Mouse (Mus musculus) R1 (cell line): ENCODE data around the gene Nfatc2.

ENCODE experiments used
- DNase-seq: peaks from one replicate; pipeline ENCODE4 v3.0.0-alpha.2; 2018; ENCODE audit warnings: low read depth, low spot score

Nfatc2 gene

GRCm38 (mm10) chr2:168444126-168444525 is 157.3 kb downstream of the Nfatc2 start:
- DNase-seq: no peak

DNA sequence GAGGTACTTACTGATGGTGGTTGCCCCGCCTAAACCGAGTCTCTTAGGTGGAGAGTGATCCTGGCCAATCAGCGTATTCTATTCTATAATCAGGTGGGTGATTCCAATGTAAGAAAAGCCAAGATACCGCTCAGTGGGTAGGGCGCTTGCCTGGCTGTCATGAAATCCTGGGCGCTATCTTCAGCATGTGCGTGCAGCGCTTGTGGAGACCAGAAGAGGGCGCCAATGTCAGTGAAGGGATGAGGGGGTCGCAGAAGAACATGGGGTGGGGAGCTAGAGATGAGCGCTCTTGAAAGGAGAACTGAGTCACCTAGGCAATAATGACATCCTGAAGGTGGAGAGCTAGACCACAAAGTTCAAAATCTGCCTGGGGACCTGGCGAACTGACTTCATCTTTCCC is 160.0 kb downstream of the Nfatc2 start:
- peak; percentile 54 for DNase-seq

DNA sequence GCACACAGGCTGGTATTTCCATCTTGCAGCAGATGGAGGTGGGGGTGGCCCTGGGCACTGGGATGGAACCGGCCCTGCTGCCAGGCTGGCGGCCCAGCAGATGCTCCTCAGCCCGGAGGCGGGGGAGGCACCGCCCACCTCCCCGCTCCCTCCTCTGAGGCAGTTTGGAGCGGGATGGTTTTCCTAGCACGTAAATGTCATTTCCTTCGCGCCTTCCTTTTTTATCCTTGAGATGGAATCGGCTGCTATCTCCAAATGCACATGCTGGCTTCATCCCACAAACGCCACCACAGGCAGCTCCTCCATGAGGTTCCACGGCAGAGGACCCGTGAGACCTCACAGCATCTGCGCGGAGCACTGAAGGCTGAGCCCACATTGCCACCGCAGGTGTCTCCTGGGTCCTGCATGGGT is 160.5 kb downstream of the Nfatc2 start:
- no peak for DNase-seq

- DNase-seq: peak; percentile 59
Measured at GRCm38 (mm10) chr2:168438981-168439452, 162.4 kb downstream of the Nfatc2 start.

DNA sequence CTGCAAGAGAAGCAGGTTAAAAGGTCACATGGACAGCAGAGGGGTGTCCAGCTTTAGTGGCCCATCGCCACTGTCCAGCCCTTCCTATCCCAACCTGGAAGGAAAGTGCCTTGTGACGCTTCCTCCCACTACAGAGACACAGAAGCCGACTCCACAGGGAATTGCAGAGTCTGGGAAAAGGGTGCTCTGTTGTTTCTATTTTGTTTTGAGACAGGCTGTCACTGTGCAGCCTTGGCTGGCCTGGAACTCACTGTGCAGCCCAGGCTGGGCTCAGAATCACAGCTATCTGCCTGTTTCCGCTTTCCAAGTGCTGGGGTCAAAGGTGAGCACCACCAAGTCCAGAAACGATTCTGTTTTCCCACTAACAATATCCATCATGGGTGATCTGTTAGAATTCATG is 167.3 kb downstream of the Nfatc2 start:
- DNase-seq: no peak

- DNase-seq: no peak
Measured at GRCm38 (mm10) chr2:168433392-168433791, 168.1 kb downstream of the Nfatc2 start.

- DNase-seq: no peak
Measured at GRCm38 (mm10) chr2:168432394-168432793, 169.1 kb downstream of the Nfatc2 start.

DNA sequence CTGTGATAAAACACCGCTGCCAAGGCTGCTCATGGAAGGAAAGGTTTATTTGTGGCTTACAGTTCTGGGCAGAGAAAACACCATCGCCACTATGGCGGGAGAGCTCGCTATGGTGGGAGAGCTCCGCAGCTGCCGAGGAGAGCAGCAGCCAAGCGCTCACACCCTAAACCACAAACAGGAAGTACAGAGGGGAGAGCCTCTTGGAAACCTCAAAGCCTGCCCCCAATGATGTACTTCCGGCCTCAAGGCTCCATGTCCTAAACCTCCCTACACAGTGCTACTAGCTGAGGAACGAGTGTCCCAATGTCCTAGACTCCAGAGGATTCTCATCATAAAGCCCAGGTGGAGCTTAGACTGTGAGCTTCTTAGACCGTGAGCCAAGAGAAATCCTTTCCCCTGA is 171.9 kb downstream of the Nfatc2 start:
- peak; percentile 74 for DNase-seq

DNA sequence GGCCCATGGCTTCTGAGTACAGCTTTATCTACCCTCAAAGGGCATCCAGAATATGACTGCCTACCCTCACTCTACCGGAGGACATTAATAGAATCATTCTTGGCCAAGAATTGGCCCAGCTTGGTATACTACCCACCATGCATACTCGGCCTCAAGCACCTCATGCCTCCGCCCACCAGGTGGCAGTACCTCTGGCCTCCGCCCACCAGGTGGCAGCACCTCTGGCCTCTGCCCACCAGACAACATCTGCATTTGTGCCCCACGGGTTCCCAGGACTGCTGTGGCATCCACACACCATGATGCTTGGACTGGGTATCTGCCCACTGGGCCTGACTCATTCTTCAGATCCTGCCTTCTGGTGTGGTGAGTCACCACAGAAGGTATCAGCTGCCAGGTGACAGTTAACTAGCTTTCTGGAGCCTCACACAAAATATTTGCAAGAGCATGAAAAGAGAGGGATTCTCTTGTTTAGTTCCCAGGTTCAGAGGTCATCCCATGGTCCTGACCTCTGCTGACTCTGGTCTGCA is 173.0 kb downstream of the Nfatc2 start:
- peak; percentile 75 for DNase-seq
